Mouse (Mus musculus) liver, embryonic 12.5 days (tissue): ENCODE results near the gene Hsbp1. TPM values are rescaled to one million over a fixed set of nuclear protein-coding genes. Genes with fewer than 3 reads are reported as not detected.
"Not testable (repeated sequence)": the region's sequence is repeated elsewhere in the genome, so short reads cannot be mapped to it uniquely, and the experiment has no call there.

ENCODE experiments used
- ATAC-seq: fragments of 200-750 bp; cut with Nextera tagmentation; 2 replicates; pipeline ENCODE4 v1.8.0; 2017; ENCODE audit warnings: moderate number of reproducible peaks, mild to moderate bottlenecking, moderate library complexity
- H3K27ac ChIP-seq: fragments of 300-500 bp; sonication (generic); 2 replicates; pipeline ENCODE4 v1.5.1; 2016; ENCODE audit warnings: mild to moderate bottlenecking
- H3K27me3 ChIP-seq: fragments of 300-500 bp; sonication (generic); replicated peaks from 2 replicates; pipeline ENCODE4 v1.6.1; 2016; ENCODE audit warnings: mild to moderate bottlenecking, moderate library complexity
- H3K36me3 ChIP-seq: fragments of 300-500 bp; sonication (generic); 2 replicates; pipeline ENCODE4 v1.6.1; 2016; ENCODE audit warnings: mild to moderate bottlenecking, moderate library complexity
- H3K4me1 ChIP-seq: fragments of 300-500 bp; sonication (generic); 2 replicates; pipeline ENCODE4 v1.6.1; 2016
- H3K4me2 ChIP-seq: fragments of 300-500 bp; sonication (generic); 2 replicates; pipeline ENCODE4 v1.6.1; 2016; ENCODE audit warnings: mild to moderate bottlenecking, moderate library complexity
- H3K4me3 ChIP-seq: fragments of 300-500 bp; sonication (generic); 2 replicates; pipeline ENCODE4 v1.5.1; 2016; ENCODE audit warnings: mild to moderate bottlenecking, moderate library complexity
- H3K9ac ChIP-seq: fragments of 300-500 bp; sonication (generic); 2 replicates; pipeline ENCODE4 v1.6.1; 2016; ENCODE audit warnings: mild to moderate bottlenecking, moderate library complexity
- H3K9me3 ChIP-seq: fragments of 300-500 bp; sonication (generic); replicated peaks from 2 replicates; pipeline ENCODE4 v1.6.1; 2016; ENCODE audit warnings: mild to moderate bottlenecking, moderate library complexity
- WGBS: fragments of 180-500 bp; shearing (Covaris S2); methylation state at CpG from one replicate; pipeline ENCODE4 v1.1.7; 2016; ENCODE audit not compliant: insufficient replicate concordance; 5-methylcytosine and 5-hydroxymethylcytosine counted together
- polyA plus RNA-seq: library from polyadenylated mRNA; unstranded; fragments of >200 nt; fragmentation: Nextera tagmentation; extraction: Ambion mirVana; gene quantifications from 2 replicates; pipeline ENCODE4 v1.2.1, GENCODE M21; 2016

Gene Hsbp1
- polyA plus RNA-seq, 1 experiment from 2014 or later = 96.2 TPM

DNA sequence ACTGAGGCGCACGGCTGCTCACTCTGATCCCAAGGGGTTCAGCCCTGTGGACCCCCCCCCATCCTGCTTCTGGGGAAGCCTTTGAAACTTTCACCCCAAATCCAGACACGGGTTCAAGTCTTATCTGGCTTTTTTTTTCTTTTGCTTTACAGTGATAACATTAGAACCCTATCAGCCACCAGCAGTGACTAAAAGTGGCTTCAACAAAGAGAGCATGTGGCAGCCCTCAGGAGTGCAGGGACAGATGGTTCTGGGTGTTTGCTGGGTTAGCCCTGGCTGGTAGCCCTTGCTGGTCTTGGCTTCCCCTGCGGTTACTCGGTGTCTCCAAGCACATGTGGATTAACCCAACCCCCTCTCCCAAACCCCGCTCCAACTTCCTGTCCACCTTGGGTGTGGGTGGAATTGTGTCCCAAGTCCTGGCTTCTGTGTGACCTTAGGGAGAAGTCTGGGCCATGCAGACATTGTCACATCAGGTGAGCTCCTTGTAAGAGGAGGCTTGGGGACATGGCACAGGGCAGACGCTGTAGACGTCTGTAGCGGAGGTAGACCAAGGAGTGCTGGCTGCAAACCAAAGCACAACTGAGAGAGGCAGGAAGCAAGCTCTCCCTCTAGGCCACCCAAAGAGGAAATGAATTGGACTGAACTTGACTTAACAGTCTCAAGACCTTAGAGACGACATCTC is 8.8 kb downstream of the Hsbp1 start:
- Histone ChIP-seq H3K27me3 (no peaks in the 10 kb centered on the region), H3K27ac (peak overlapping the region; percentile 30; the same call in 1 of the 2 replicates), H3K4me2 (peak overlapping the region; percentile 41), H3K9ac (peak overlapping the region; percentile 31; the same call in 1 of the 2 replicates), H3K4me1 (peaks cover 34% of the 10 kb centered on the region), H3K36me3 (peaks cover 29% of the 10 kb centered on the region), H3K4me3 (no peak overlapping the region), H3K9me3 (no peaks in the 10 kb centered on the region)
- ATAC-seq = peak; percentile 62
- WGBS = 26% methylated on average over 10 of the region's 10 CpGs

DNA sequence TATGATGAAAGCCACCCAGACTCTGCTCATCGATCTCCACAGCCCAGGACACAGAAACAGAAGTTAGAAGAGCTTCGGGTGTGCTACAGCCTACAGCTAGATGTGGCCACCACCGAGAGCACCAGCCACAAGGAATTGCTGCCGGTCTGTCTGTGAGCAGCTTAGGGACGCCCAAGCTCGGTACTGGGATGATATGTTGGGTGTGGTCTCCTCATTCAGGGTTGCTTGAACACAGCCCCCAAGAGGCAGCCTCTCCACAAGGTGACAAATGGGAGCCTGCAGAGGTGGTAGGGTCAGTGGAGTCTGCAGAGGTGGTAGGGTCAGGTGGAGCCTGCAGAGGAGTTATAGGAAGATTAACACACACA is 9.4 kb downstream of the Hsbp1 start:
- peak; percentile 56 for ATAC-seq
- peak overlapping the region; percentile 41 for H3K4me2 ChIP-seq
- peak overlapping the region; percentile 30; the same call in 1 of the 2 replicates for H3K27ac ChIP-seq
- WGBS = 37% methylated on average over 6 of the region's 6 CpGs
- H3K4me1 ChIP-seq = peaks cover 34% of the 10 kb centered on the region
- H3K9me3 ChIP-seq = no peaks in the 10 kb centered on the region
- H3K36me3 ChIP-seq = peaks cover 23% of the 10 kb centered on the region
- no peaks in the 10 kb centered on the region for H3K27me3 ChIP-seq
- peak overlapping the region; percentile 31; the same call in 1 of the 2 replicates for H3K9ac ChIP-seq
- no peak overlapping the region for H3K4me3 ChIP-seq

DNA sequence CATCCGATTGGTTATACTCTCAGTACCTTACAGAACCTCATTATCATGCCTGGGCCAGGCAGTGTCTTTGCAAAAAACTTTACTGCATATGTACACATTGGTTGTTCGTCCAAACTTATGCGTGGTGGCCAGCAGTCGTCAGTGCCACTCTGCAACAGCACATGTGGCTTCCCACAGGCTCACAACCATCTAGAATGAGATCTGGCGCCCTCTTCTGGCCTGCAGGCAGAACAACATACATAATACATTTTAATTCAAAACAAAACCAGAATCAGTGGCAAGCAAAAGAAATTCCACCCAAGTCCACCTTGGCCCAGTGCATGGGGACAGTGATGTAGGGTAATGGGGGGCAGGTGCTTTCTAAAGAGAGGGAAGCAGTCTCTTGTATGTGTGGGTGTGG is 12.3 kb downstream of the Hsbp1 start:
- ATAC-seq = not testable (repeated sequence)

DNA sequence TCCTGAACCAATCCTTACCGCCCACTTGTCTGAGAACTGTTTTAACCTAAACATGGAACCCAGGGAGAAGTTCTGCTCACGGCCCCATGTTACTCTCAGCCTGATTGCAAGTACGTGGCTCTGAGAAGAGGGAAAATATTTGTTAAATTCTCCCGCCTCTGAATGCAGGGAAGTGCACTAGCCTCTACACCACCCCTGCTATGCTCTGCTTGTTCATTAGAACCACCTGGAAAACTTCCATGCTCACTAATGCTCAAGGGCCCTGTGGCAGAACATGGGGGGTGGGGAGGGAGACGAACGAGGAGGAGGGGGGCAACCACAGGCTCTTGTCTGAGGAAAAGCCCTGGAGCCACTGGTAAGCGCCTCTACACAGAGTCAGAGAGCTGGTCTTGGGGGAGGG is 13.9 kb downstream of the Hsbp1 start:
- Histone ChIP-seq H3K4me1 (peaks cover 14% of the 10 kb centered on the region), H3K4me2 (no peak overlapping the region), H3K27me3 (peaks cover 4% of the 10 kb centered on the region; the same call in 1 of the 2 replicates), H3K27ac (no peak overlapping the region), H3K36me3 (no peaks in the 10 kb centered on the region), H3K4me3 (no peak overlapping the region), H3K9ac (no peak overlapping the region), H3K9me3 (no peaks in the 10 kb centered on the region)
- no peak for ATAC-seq
- 59% methylated on average over 7 of the region's 7 CpGs for WGBS

More for the DNA sequence above, 12.3 kb downstream of the Hsbp1 start:
- H3K9me3 ChIP-seq, H3K27me3 ChIP-seq, H3K9ac ChIP-seq, H3K36me3 ChIP-seq, H3K4me3 ChIP-seq, H3K4me2 ChIP-seq, H3K27ac ChIP-seq: not testable (repeated sequence)
- peaks cover 21% of the 10 kb centered on the region for H3K4me1 ChIP-seq
- WGBS = 45% methylated on average over 5 of the region's 5 CpGs

DNA sequence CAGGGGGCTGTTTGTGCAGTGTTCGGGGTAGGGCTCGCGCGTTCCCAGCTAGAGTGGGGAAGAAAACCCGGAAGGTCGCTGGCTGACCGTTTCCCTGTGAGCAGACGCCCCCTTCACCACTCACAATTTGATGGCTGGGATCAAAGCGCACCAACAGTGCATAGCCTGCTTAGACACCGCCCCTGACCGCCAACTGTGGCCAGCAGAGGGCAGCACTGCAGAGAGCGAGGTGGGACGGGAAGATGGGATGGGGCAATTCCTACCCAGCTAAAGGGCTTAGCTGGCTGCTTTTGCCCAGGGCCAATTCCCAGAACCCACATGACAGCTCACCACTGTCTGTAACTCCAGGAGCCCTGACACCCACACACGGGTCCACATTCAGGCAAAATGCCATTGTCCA is 14.5 kb downstream of the Hsbp1 start:
- Histone ChIP-seq H3K36me3 (no peaks in the 10 kb centered on the region), H3K4me3 (no peak overlapping the region), H3K9ac (no peak overlapping the region), H3K27ac (no peak overlapping the region), H3K4me2 (no peak overlapping the region), H3K9me3 (no peaks in the 10 kb centered on the region), H3K4me1 (peaks cover 8% of the 10 kb centered on the region), H3K27me3 (peaks cover 4% of the 10 kb centered on the region; the same call in 1 of the 2 replicates)
- peak; percentile 43; the same call in 1 of the 2 replicates for ATAC-seq
- 30% methylated on average over 14 of the region's 14 CpGs for WGBS

DNA sequence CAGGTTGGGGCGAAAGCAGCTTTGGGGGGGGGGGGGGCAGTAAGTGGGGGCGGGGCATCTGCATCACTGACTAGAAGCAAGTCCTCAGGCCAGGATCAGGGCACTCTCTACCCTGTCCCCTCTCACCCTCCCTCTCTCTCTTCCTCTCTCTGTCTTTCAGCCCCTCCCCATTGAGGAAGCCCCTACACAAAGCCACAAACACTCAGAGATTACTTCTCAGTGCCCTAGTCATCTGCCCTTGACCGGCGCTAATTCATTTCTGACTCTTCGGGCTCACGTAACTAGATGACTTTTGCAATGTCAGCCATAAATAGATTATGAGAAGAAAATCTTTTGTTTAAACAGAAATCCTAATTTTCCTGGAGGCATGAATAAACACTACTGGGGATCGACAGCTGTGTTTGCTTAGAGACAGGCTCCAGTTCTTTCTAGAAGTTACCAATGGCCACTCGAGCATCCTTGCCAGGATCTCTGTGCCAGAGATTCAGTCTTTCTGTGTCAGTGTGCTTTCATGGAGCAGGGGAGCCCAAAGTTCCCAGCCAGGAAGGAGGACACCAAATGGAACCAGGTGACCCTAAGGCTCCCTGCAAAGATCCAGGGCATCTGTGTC is 16.5 kb downstream of the Hsbp1 start:
- Histone ChIP-seq H3K36me3 (no peaks in the 10 kb centered on the region), H3K9ac (no peak overlapping the region), H3K4me1 (no peaks in the 10 kb centered on the region), H3K4me3 (no peak overlapping the region), H3K27ac (no peak overlapping the region), H3K9me3 (no peaks in the 10 kb centered on the region), H3K27me3 (peaks cover 4% of the 10 kb centered on the region; the same call in 1 of the 2 replicates), H3K4me2 (no peak overlapping the region)
- WGBS = 54% methylated on average over 8 of the region's 8 CpGs
- no peak for ATAC-seq

DNA sequence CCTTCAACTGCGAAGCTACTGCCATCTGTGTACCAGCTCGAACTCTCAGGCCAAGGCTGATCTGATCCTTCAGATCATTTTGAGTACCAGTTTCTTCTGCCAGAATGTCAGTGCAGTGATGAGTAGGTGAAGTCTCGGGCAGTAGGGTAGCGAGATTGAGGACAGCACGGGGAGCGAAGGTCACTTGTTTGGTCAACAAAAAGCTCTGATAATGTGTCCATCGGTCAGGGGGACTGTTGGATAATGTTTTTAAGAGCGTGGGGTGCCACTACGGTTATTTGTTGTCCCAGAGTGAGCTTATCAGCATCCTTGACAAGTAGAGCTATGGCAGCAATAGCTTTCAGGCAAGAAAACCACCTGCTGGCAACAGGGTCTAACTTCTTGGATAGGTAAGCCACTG is 30.4 kb downstream of the Hsbp1 start:
- not testable (repeated sequence) for H3K4me2 ChIP-seq, ATAC-seq, H3K27me3 ChIP-seq, H3K27ac ChIP-seq, H3K4me3 ChIP-seq, H3K9ac ChIP-seq, H3K4me1 ChIP-seq, H3K36me3 ChIP-seq, H3K9me3 ChIP-seq
- WGBS = 64% methylated on average over 9 of the region's 9 CpGs

DNA sequence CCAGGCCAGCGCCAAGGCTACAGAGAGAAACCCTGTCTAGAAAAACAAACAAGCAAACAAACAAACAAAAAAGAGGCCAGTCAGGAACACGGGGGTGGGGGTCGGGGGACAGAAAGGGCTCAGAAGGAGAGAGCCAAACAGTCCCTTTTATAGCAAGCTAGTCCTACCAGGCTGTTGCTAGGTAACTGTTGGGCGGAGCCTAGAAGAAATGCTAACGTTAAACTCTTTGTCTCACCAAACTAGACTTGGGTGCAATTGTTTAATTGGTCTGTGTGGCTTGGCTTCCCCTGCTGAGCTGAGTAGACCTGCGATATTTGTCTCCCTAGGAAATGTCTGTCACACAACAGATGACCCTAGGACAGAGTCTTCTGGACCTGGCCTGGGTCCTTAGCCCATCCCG is 34.2 kb downstream of the Hsbp1 start:
- Histone ChIP-seq H3K27ac (no peak overlapping the region), H3K4me3 (no peak overlapping the region), H3K9me3 (no peaks in the 10 kb centered on the region), H3K27me3 (no peaks in the 10 kb centered on the region), H3K4me2 (no peak overlapping the region), H3K4me1 (no peaks in the 10 kb centered on the region), H3K9ac (no peak overlapping the region), H3K36me3 (no peaks in the 10 kb centered on the region)
- WGBS = 59% methylated on average over 7 of the region's 7 CpGs
- ATAC-seq = no peak

DNA sequence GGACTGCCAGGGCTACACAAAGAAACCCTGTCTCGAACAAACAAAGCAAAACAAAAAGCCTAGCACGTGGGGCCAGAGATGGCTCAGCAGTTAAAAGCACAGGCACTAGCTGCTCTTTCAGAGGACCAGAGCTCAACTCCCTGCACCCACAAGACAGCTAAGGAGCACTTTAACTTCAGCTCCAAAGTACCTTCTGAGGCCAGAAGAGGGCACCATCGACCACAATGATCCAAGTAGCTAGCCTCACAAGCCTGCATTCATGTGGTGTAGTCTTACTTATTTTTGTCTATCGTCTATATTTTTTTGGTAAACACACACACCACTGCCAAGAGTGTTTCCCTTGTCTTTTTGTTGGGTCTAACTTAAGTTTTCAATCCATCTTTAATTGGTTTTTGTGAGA is 36.3 kb downstream of the Hsbp1 start:
- H3K36me3 ChIP-seq = no peaks in the 10 kb centered on the region
- 21% methylated on average over 4 of the region's 4 CpGs for WGBS
- no peak overlapping the region for H3K9ac ChIP-seq
- H3K4me3 ChIP-seq = no peak overlapping the region
- no peak overlapping the region for H3K4me2 ChIP-seq
- no peak for ATAC-seq
- H3K4me1 ChIP-seq = no peaks in the 10 kb centered on the region
- no peaks in the 10 kb centered on the region for H3K9me3 ChIP-seq
- H3K27ac ChIP-seq = no peak overlapping the region
- no peaks in the 10 kb centered on the region for H3K27me3 ChIP-seq

DNA sequence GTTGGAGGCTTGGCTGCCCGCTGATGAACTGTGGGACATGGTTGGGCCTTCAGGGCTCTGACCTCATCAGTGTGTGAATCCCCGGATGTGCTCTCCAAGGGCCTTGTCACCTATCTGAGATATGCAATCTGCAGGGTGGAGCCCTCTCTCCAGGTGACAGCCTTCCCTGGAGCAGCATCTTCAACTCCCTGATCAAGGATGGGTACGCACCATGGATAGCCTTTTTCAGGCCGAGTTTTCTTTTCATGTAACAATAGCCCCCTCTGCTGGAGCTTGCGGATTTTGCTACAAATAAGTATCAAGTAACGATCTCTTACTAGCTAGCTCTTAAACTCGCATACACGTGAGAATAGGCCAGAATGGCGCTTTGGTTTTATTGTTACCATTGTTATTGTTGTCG is 40.2 kb downstream of the Hsbp1 start:
- WGBS = 20% methylated on average over 10 of the region's 10 CpGs
- H3K4me3 ChIP-seq = no peak overlapping the region
- no peak overlapping the region for H3K9ac ChIP-seq
- no peak for ATAC-seq
- no peaks in the 10 kb centered on the region for H3K9me3 ChIP-seq
- no peak overlapping the region for H3K4me2 ChIP-seq
- H3K4me1 ChIP-seq = no peaks in the 10 kb centered on the region
- no peaks in the 10 kb centered on the region for H3K27me3 ChIP-seq
- no peak overlapping the region for H3K27ac ChIP-seq
- no peaks in the 10 kb centered on the region for H3K36me3 ChIP-seq

DNA sequence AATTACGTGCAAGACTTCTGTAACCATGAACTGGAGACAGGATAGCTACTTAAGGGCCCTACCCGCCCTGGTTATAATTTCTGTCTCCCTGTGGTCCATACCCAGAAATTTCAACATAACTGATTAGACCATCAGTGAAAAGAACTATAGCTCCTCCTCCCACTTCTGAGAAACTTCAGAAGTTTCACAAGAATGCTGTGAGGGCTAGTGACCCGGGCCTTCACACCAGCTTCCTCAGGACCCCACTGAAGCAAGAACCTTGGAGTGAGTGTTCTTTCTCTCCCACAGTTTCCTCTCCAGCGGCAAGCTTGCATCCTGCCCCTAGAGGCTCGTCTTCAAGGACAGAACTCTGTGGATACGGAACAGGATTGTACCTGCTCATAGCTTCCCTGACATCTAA is 41.6 kb downstream of the Hsbp1 start:
- Histone ChIP-seq H3K9me3 (no peaks in the 10 kb centered on the region), H3K4me3 (no peak overlapping the region), H3K4me2 (no peak overlapping the region), H3K27me3 (no peaks in the 10 kb centered on the region), H3K27ac (no peak overlapping the region), H3K9ac (no peak overlapping the region), H3K4me1 (no peaks in the 10 kb centered on the region), H3K36me3 (no peaks in the 10 kb centered on the region)
- 53% methylated on average over 6 of the region's 6 CpGs for WGBS
- ATAC-seq = no peak

DNA sequence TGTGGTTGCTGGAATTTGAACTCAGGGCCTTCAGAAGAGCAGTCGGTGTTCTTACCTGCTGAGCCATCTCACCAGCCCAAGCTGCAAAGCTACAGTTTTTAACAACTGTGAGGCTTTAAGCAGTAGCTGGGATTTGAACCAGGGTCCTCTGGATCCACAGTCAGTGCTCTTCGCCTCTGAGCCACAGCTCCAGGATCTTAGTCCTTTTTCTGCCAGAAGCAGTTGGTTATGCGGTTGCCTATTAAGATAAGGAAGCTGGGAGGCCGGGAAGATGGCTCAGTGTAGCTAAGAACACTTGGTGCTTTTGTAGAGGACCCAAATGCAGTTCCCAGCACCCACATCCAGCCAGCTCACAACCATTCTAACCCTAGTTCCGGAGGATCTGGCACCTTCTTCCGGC is 42.7 kb downstream of the Hsbp1 start:
- no peaks in the 10 kb centered on the region for H3K4me1 ChIP-seq
- no peak overlapping the region for H3K9ac ChIP-seq
- no peaks in the 10 kb centered on the region for H3K36me3 ChIP-seq
- no peak overlapping the region for H3K27ac ChIP-seq
- no peak for ATAC-seq
- H3K27me3 ChIP-seq = no peaks in the 10 kb centered on the region
- no peak overlapping the region for H3K4me2 ChIP-seq
- no peaks in the 10 kb centered on the region for H3K9me3 ChIP-seq
- no peak overlapping the region for H3K4me3 ChIP-seq
- 60% methylated on average over 6 of the region's 6 CpGs for WGBS
